ENCODE assay signal across 8 mouse cellular contexts in genomic region chr5:140197705-140198104, GRCm38 (mm10).
DNase-seq lines count a peak whose midpoint lies in the region; ATAC-seq lines count a peak whose summit lies in the region.

No protein-coding gene starts in this region.

- no peak overlapping the region for H3K4me3 ChIP-seq in heart, embryonic 10.5 days

- 37% methylated on average over 4 of the region's 4 CpGs for WGBS in heart, embryonic 10.5 days

- H3K36me3 ChIP-seq in heart, embryonic 10.5 days: peaks cover 10% of the 10 kb centered on the region; the same call in 1 of the 2 replicates

- no peak overlapping the region for H3K27ac ChIP-seq in heart, embryonic 10.5 days

- no peaks in the 10 kb centered on the region for H3K9me3 ChIP-seq in heart, embryonic 10.5 days

- peak; percentile 84 for ATAC-seq in common myeloid progenitor, adult 5-6 weeks (replicated peaks; ENCODE audit: low read depth, poor library complexity, severe bottlenecking)

- peaks cover 16% of the 10 kb centered on the region; the same call in 1 of the 2 replicates for H3K4me1 ChIP-seq in heart, embryonic 10.5 days

- H3K27me3 ChIP-seq in heart, embryonic 10.5 days (ENCODE audit: insufficient read depth, poor library complexity, severe bottlenecking): peaks cover 5% of the 10 kb centered on the region; the same call in 1 of the 2 replicates

- DNase-seq in CD4-positive, CD25-positive, alpha-beta regulatory T cell, adult 2 months (ENCODE audit: low read depth, low spot score): peak; percentile 85
- DNase-seq in ZHBTc4 (ENCODE audit: low read depth, low spot score): peak; percentile 83
- DNase-seq in heart, embryonic 10.5 days (ENCODE audit: low spot score): peak; percentile 81
- DNase-seq in layer of hippocampus, adult 18-20 months (ENCODE audit: low spot score in 2 of 2): peak; percentile 62 to 88
- peak; percentile 88 for DNase-seq in lung, postnatal 14 days
- peak; percentile 80 for DNase-seq in right cerebral cortex, postnatal 4 days
- DNase-seq in yolk sac, embryonic 10.5 days (ENCODE audit: low spot score): peak; percentile 49
